Mouse (Mus musculus): Measurements from ENCODE around the gene Gm609. TPM values are rescaled to one million over a fixed set of nuclear protein-coding genes. Genes with fewer than 3 reads are reported as not detected.

Gene Gm609
- not detected in 2 replicates for polyA plus RNA-seq (2012; ENCODE audit: low replicate concordance)

GRCm38 (mm10) chr16:45492927-45493326 lies at the start of gene Gm609:
TSS of gene Gm609 (minus strand) at chr16:45492969.

DNA sequence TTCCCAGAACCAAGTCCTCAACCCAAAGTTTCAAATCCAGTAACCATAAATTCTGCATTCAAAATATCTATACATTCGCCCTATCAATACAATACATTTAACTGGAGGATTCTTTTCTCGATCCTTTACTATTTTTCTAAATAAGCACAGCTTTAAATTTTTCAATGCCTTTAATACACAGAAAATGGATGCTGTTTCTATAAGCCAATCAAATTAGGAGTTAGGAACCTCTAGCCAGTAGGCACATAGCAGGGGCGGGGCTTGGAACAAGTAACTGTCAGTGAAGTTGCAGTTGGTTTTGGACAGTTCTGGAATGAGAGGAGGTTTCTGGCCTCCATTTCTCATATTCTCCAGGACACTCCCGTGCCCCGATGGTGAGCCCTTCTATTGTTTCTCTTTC lies 42.2 kb upstream of the Gm609 start, which contains the start of gene Slc9c1:
Gene Slc9c1, plus strand, starts transcription at position 301 of the 400 bp plus-strand sequence.

GRCm38 (mm10) chr16:45531950-45532349 lies 39.2 kb upstream of the Gm609 start, which contains the start of gene Gm17783:
TSS of gene Gm17783 (minus strand) at chr16:45532050.

DNA sequence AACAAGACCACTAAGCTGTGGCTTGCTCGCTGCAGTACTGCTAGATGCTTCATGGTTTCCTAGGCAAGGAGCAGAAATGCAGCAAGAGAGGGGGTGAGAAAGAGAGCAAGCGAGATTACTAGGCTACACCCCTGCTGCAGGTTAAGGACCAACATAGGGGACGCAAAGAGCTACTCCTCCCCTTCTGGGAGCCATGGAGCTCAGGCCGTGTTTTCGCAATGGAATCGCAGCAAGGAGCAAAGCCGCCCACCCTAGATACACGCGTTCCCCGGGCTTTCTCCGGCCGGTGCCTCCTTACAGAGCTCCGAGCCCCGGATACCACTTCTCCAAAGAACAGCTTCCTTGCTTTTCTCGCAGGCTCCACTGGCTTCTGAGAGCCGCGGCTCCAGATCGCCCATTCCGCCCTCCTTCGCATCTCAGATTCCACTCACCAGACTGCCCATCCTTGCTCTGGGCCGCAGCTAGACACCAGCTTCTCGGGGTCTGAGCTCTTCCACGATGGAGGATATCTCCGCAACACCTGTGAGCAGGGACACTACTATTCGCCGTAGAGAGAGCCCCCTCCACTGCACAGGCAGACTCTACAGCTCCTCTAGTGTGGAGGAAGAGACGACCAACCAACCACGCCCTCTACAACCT lies 84.2 kb downstream of the Gm609 start, which contains the start of gene Cd200:
Gene Cd200, minus strand, starts transcription at position 629 of the 639 bp plus-strand sequence.

Other genes starting within 250 kb of the Gm609 start
- 0.98 TPM in 1 of 2 replicates, not detected in the other for gene Cd200, start 83.9 kb downstream of the Gm609 start, polyA plus RNA-seq (2012; ENCODE audit: low replicate concordance)
- gene Gm17783, start 39.1 kb upstream of the Gm609 start, polyA plus RNA-seq (2012; ENCODE audit: low replicate concordance), result not detected in 2 replicates
- gene Slc9c1, start 42.3 kb upstream of the Gm609 start, polyA plus RNA-seq (2012; ENCODE audit: low replicate concordance), result not detected in 2 replicates
- gene Gcsam, start 117.4 kb upstream of the Gm609 start, polyA plus RNA-seq (2012; ENCODE audit: low replicate concordance), result 0.05 and 0.25 TPM in 2 replicates
- gene BC016579, start 161.1 kb upstream of the Gm609 start, polyA plus RNA-seq (2012; ENCODE audit: low replicate concordance), result not detected in 2 replicates
- gene Tmprss7, start 200.7 kb upstream of the Gm609 start, polyA plus RNA-seq (2012; ENCODE audit: low replicate concordance), result not detected in 2 replicates
- gene Tagln3, start 231.6 kb upstream of the Gm609 start, polyA plus RNA-seq (2012; ENCODE audit: low replicate concordance), result 0.24 TPM in 1 of 2 replicates, not detected in the other
- gene Abhd10, start 250.0 kb upstream of the Gm609 start, polyA plus RNA-seq (2012; ENCODE audit: low replicate concordance), result 4.8 and 5.5 TPM in 2 replicates